Mouse (Mus musculus) bone marrow macrophage, adult 2 months (primary cell): ENCODE measurements at regions not wholly inside any gene's neighbourhood (a gene's known extent, or its start where the extent isn't known, plus 50 kb on each side); places are given as distances from the start of the nearest gene placed in this dataset.

Experiments used
- H3K27ac ChIP-seq: 2 replicates; pipeline ENCODE4 v1.5.1; 2012; ENCODE audit warnings: low read depth, low read length; ENCODE audit not compliant: insufficient read depth
- H3K4me1 ChIP-seq: 2 replicates; pipeline ENCODE4 v1.6.1; 2012; ENCODE audit warnings: low read length; ENCODE audit not compliant: control insufficient read depth, insufficient read depth
- H3K4me3 ChIP-seq: 2 replicates; pipeline ENCODE4 v1.5.1; 2012; ENCODE audit warnings: mild to moderate bottlenecking, low read length, moderate library complexity; ENCODE audit not compliant: insufficient read depth
- CTCF ChIP-seq: IDR thresholded peaks from 2 replicates; pipeline ENCODE4 v1.5.1; 2012; ENCODE audit warnings: low read depth, mild to moderate bottlenecking, low read length, moderate library complexity
- POLR2A ChIP-seq: IDR thresholded peaks from 2 replicates; pipeline ENCODE4 v1.6.1; 2012; ENCODE audit warnings: mild to moderate bottlenecking, low read depth, low read length, borderline replicate concordance

DNA sequence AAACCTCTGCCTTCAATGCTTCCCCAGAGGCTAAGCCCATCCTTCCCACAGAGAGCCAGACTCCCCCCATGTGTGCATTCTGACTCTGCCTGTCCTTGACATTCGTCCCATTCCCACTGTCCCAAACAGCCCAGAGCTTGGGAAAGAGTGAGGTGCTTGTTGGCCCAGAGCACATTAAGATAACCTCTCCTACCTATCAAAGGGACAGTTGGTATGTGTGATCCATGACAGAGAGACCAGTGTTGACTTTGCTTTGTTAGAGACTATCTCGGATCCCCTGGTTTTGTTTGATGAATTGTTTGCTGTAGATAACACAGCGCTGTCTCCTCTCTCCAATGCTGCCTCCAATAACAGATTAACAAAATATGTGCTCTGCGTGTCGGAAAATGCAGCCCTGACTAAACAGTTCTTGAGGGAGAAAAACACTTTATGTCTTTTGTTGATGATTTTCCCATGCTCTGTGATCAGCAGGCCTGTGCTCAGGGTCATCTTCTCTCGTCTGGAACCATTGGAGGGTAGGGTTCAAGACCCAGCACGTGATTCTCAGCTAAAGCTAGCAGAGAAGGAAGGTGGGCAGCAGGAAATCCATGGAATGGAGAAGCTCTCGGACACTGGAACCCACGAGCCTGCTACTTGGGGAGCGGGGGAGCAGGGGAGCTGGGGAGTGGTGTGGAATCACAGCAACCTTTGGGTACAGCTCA is 217.2 kb upstream of the Clint1 start:
- Histone ChIP-seq H3K27ac (no peak overlapping the region), H3K4me1 (no peaks in the 10 kb centered on the region)
- TF ChIP-seq CTCF: no peak
- no peak for TF ChIP-seq POLR2A

DNA sequence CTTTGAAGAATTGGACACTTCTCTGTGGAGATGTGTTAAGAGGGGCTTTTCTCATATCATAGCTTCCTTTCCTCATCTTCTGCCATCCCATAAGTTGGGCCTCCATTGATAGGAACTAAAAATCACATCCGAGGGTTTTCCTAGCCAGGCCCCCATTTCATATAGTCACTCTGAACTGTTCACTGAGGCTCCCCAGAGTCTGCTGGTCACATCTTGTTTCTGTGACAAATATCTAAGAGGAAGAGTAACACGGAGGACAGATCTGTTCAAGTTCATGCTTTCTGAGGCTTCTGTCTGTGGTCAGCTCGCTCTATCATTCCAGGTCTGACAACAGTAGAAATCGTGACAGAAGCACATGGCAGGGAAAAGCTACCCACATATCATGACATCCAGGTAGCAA is 216.0 kb upstream of the Clint1 start:
- Histone ChIP-seq H3K27ac (no peak overlapping the region), H3K4me3 (no peak overlapping the region), H3K4me1 (no peaks in the 10 kb centered on the region)
- TF ChIP-seq POLR2A (no peak), CTCF (no peak)

More for the DNA sequence above, 217.2 kb upstream of the Clint1 start:
- no peak overlapping the region for H3K4me3 ChIP-seq

DNA sequence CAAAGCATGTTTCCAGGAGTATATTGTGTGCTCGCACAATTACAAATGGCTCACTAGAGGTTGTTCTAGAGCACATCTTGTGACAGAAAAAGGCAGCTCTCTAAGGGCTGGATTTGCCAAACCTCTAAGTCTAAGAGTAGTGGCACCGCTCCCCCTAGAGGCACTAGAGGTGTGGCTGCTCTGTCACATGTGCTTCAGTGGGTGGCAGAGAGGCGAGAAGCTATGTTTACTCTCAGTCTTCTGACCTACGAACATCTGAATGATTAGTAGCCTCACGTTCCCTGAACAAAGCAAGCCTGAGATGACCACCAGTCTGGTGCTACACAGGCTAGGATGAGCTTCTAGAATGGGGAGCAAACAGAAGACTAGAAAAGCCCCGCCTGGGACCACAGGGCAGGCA is 212.6 kb upstream of the Clint1 start:
- no peaks in the 10 kb centered on the region for H3K4me1 ChIP-seq
- H3K4me3 ChIP-seq: no peak overlapping the region
- no peak overlapping the region for H3K27ac ChIP-seq
- TF ChIP-seq POLR2A: no peak
- TF ChIP-seq CTCF: no peak

DNA sequence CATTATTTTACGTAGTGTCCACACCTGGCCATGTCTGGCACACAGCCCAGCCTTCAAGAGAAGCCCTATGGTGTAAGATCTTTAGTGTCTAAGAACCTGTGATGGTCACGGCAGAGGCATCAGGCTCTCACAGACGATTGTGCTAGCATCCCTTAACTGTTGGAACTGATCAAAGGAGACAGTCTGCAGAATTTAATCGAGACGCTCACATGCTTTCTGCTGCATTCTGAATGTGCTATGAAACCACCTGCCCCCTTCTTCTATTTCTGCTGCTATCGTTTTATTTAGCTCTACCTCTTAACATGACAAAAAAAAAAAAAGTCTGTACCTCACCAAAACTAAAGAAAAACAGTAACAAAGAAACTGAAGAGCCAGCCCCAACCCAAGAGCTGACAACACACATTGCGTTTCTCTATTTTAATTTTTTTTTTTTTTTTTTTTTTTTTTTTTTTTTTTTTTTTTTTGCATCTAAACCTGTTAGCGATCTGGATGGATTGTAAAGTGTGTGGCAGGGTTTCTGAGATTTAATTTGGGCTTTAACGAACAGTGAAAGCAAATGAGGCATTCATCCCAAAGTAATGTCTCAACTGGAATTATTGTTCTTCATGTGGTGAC is 209.6 kb upstream of the Clint1 start:
- no peak overlapping the region for H3K4me3 ChIP-seq
- H3K27ac ChIP-seq: no peak overlapping the region
- TF ChIP-seq CTCF (no peak), POLR2A (no peak)
- H3K4me1 ChIP-seq: no peaks in the 10 kb centered on the region

DNA sequence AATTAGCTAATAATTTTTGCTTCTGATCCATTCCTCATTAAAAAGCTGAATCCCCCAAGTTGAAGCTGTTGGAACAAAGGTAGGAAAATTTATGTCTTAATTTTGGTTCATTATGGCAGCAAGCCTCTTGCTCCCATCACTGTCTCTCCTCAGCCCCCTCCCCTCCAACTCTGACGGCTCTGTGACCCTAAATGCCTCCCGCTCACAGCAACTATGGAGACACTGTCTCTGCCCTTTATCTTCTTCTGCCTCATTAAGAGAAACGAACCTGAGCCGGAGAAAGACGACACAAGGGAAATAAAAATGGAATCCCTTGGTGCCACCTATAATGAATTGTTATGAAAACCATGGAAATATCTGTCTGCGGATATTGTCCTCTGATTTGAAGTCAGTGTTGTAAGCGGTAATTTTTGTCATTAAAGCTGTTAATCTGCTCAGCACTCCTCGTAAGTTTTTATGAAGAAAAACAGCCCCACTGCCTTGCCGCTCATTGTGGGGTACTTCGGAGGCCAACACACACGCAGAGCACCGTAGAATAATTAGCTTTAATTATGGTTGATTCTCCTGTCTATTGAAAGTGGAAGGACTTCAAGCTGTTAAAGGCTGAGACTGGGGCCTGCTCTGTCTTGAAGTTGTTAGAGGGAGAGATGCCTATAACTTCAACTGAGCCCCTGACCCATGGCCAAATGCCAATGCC is 208.1 kb upstream of the Clint1 start:
- H3K4me1 ChIP-seq: no peaks in the 10 kb centered on the region
- no peak for TF ChIP-seq CTCF
- H3K4me3 ChIP-seq: no peak overlapping the region
- no peak overlapping the region for H3K27ac ChIP-seq

DNA sequence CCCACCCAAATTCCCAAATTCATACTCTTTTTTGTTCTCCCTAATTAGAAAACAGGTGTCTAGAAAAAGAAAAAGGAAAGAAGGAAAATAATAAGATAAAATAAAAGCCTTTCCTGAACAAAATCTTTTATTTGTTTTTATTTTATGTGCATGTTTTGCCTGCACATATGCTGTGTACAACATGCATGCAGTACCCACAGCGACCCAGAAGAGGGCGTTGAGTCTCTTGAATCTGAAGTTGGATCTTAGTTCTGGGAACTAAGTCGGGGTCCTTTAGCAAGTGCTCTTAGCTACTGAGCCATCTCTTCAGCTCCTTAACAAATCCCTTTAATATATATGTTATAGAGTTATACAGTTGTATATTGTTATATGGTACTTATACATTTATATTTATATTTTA is 206.0 kb upstream of the Clint1 start:
- Histone ChIP-seq H3K4me1 (no peaks in the 10 kb centered on the region), H3K4me3 (no peak overlapping the region), H3K27ac (no peak overlapping the region)
- TF ChIP-seq POLR2A: no peak
- no peak for TF ChIP-seq CTCF

DNA sequence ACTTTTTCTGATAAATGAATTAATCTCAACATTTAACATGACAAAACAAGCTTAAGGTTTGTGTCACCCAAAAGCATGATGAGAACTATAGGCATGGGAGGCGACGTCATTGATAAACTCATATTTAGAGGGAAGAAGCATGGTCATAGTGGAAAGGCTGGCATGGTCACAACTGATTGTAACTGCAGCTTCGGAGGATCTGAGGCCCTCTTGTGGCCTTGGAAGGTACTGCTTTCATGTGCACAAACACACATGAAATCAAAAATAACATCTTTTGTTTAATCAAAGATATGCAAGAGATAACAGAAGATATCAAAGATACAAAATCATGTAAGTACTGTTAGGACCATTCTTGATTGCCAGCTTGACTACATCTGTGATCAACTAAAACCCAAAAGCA is 204.0 kb upstream of the Clint1 start:
- H3K27ac ChIP-seq: no peak overlapping the region
- TF ChIP-seq POLR2A (no peak), CTCF (no peak)

DNA sequence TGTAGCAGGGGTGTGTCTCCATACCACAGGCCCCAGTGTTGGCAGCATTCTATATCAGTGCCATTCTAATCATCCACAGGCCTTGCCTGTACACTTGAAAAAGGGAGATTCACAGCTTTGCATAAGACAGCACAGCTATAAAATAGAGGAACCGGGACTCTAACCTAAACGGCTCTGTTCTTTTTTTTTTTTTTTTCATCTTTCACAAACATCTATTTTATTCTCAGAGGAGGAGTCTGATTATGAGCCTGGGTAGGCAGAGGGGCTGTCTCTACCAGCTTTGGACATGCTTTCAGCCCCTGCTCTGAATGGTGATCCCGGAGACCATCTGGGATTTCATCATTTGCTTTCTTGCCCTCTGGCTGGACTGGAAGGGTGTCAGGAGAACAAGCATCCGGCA is 195.6 kb upstream of the Clint1 start:
- no peaks in the 10 kb centered on the region for H3K4me1 ChIP-seq
- no peak overlapping the region for H3K4me3 ChIP-seq
- no peak for TF ChIP-seq POLR2A
- TF ChIP-seq CTCF: no peak
- H3K27ac ChIP-seq: no peak overlapping the region

More for the DNA sequence above, 204.0 kb upstream of the Clint1 start:
- H3K4me1 ChIP-seq: no peaks in the 10 kb centered on the region
- H3K4me3 ChIP-seq: no peak overlapping the region

DNA sequence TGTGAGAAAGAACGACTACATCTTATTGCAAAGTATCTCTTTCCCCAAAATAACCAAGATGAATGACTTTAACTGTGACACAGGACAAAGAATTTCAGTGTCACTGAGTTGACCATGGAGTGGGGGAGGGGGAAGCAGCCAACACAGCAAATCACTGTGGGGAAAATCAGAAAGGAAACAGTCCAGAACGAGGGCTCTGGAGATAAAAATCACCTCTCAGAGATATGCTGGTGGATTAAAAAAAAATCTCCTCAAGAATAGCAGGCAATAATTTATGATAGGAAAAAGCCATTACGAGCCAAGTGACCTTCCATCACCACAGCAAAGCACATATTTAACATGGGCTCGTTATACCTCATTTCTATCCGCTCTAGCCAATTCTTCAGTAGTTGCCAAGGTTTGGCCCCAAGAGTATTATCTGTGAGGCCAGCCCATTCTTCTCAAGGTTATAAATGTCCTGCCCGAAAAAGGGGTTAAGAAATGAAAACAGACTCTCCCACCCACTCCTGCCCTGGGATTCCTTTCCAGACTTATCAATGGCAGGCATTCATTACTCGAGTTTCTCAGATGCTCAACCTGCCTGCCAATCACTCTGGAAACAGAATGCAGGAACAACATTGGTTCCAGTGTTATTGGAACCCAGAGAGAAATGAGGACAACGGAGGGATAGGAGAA is 181.6 kb upstream of the Clint1 start:
- Histone ChIP-seq H3K4me3 (no peak overlapping the region), H3K4me1 (no peaks in the 10 kb centered on the region), H3K27ac (no peak overlapping the region)
- TF ChIP-seq CTCF (no peak), POLR2A (no peak)
